Mouse (Mus musculus): ENCODE measurements around the gene Nrn1.

Gene Nrn1

DNA sequence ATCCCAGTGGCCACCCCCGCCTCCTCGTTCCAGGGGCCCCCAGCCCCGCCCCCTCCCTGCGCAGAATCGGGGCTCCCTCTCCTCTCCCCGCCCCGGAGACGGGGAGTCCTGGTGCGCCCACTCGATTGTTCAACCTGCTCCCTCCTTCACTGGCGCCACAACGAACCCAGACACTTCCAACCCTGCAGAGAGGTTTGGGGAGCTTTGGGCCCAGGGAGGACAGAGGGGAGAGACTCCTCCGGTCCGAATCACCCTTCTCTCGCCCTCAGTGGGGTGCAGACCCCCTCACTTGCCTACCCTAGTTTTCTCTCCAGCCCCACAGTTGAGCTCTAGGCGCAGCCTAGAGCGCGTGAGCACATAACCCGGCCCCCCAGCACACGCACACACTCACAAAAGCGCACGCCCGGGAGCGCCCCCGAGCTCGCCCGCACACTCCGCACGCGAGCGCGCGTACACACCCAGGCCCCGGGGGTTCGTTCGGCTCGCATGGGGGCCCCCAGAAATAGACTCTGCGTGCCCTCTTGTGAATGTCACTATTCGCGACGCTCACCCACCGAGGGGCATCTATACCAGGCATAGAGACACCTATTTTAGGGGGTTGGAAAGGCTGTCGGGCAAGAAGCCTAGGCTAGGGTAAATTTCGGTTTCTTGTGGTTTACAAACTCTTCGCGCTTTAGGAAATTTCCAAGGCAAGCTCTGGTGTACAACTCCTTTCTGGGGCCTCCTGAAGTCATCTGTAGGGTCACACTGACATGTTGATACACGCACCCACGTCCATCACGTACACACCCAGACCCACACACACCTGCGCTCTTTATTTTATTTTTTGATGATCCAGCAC is at the start of gene Nrn1:
Gene Nrn1, minus strand, starts transcription at position 401 of the 841 bp plus-strand sequence.
- no peak for DNase-seq

DNA sequence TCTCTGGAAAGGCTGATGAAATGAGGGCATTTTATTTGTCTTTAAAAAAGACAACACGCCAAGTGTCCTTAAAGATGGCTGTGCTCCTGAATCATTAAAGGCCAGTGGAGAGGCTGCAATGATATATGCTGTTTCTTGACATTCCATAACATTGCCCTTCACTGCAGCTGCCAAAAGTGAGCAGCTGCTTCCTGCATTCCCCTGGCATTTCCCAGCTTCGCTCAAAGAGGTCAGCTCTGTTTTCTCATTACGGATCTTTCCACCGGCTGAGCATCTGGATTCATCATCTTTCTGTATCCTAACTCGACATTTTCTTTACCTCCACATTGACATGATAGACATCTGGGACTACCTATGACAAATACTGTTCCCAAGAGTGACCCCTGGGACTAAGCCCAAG is 44.7 kb upstream of the Nrn1 start:
- no peak for DNase-seq

DNA sequence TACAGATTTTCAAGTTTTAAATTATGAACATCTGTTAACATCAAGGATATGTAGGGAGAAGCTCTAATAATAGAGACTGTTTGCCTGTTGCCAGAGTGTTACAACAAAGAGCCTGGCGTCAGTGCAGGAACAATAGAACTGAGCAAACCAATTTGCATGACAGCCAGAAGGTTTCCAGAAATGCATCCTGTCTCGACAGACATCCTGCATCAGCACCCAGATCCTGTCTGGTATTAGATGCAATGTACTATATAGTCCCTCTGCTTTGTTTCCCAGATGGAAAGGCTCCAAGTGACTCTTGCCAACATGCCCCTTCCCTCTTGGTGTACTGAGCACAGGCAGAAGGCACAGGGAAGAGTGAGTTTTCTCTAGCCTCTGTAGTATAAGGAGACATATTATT is 31.9 kb upstream of the Nrn1 start:
- DNase-seq = no peak

DNA sequence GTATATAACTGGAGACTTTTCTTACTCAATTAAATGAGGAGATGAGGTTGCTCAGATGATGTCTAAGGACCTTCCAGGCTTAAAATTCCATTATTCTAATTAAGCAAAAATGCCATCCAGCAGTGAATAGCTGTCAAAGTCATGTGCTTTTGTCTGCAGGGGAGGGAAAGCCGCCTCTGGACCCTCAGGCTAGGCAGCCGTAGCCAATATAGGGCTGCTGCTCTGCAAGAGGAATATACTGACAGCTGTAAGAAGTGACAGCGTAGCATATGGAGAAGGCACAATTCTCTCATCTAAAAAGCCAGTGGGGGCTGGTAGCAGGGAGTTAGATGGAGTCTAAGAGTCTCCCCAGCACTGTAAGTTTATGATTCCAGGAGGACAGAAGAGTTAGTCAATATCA is 16.9 kb upstream of the Nrn1 start:
- DNase-seq = no peak

DNA sequence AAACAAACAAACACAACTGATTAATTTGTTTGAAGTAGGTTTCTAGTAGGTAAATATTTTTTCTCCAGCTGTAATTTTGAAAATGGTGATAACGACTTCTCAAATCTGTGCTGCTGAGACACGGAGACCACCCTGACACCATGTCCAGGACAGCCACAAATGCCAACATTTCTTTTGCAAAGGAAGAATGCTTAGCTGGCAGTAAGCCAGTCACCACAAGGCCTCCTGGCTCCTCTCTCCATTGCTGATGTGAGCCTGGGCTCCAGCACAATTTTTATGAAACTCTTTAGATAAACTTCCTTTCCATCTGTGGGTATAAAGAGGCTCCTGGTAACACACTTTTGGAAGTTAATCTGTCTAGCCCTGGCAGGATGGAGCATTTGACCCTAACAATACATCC is 15.1 kb upstream of the Nrn1 start:
- no peak for DNase-seq

DNA sequence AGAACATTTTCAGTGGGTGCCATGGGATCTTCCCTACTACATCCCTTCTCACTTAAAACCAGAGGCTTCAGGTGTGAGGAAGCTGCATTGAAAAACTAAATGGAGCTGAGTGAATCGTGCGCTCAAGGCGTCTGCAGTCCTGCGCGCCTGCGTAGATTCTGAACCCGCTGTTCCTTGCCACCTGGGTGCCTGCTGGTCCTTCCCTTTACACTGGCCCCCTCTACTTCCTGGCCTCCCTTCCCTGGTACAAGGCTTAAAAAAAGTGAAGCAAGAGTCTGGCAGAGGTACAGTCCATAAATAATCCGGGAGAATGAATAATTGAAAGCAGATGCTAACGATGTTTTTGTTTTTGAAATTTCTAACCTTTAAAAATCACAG is 1.7 kb upstream of the Nrn1 start:
- no peak for DNase-seq

DNA sequence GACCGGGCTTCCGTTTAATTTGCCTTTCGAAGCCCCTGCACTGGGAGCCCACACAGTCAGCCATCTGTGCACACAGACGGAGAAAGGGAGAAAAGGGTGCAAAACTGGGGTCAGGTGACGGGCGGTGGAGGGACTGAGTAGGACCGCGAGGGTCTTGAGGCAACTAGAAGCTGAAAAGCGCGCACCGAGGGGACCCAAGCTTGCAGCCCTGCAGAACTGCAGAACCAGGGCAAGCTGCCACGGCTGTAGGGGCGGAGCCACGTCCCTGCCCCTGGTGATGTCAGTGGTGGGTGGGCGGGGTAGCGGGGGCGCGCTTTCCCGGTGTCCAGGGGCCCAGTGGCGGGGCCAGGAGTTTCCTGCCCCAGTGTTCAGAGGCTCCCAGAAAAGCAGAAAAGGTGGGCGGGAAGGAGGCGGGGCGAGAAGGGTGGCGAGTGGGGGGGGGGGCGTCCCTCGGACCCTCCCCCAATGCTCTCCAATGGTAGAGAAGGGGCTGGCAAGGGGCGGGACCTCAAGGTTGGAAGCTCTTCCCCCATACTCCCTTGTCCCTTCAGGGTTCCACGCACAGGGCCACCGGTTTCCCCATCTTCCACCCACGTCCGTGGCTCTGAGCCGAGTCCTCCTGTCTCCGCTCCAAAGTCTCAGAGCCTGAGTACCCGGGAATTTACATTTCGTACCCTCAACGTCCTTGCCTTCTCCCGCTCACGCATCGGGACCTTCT is 1.1 kb upstream of the Nrn1 start:
- no peak for DNase-seq

DNA sequence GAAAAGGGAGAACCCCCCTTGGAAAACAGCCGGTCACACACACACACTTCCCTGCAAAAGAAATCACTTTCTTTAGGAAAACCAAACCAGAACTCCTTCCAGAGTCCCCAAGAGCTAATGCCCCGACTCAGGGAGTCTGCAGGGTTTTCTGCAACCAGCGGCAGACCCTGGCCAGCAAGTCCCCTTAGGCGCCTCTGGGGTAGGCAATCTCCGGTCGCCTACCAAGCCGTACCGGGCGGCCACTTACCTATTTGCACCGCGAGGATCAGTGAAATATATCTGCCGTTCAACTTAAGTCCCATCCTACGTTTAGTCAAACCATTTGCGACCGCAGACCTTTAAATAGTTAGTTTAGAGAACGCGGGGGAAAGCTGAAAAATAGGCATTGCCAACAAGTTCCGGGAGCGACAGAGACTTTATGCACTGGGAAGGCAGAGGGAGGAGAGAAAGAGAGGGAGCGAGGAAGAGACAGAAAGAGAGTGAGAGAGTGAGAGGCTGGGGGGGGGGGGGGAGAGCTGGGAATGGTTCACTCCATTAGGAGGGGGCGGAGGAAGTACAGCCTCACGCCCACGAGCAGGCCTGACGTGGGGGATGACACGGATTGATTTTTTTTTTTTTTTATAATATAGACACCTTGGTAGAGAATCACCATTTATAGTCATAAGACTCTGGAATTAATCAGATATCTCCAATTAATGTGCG is 791 bp downstream of the Nrn1 start:
- no peak for DNase-seq

DNA sequence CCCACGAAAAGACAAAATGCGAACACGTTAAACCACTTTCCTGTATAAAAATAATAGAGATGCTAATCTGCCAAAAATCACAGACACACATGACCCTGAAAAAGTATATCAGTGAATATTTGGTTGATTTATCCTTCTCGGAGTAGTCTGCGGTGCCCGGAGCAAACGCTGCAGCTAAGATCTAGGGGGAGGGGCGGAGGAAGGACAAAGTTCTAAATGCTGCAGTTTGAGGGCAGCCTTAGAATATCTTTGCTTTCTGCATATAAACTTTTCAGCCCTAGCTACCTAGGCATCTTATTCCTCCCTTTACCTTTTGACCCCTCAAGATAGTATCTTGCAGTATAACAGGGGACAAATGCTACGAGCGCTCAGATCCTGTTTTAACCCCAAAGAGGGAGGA is 1.4 kb downstream of the Nrn1 start:
- DNase-seq = peak; percentile 21 to 32

DNA sequence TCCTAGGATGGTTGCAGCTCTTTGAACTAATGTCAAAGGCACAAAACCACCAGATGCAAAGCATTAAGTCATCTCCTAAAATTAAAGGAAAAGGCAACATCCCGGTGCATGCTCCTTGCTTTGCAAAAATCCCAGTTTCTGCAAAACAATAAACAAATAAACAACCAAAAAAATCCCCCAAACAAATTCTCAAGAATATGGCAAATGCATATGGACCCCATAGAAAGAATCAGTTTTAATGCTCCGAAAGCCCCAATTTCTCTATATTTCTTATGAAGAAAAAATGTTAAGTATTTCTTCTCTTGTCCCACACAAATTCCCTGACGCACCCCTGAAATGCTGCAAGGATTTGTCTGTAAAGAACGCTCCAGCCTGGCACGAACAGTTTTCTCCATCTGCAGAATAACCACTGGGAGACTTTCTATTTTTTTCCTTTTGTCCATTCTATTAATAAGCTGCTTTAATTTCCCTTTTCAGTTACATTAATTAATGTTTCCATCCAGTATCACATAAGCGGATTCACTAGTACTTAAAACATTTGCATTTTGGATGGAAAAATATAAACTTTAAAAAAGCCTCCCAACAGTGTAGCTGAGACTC is 1.9 kb downstream of the Nrn1 start:
- DNase-seq = no peak

DNA sequence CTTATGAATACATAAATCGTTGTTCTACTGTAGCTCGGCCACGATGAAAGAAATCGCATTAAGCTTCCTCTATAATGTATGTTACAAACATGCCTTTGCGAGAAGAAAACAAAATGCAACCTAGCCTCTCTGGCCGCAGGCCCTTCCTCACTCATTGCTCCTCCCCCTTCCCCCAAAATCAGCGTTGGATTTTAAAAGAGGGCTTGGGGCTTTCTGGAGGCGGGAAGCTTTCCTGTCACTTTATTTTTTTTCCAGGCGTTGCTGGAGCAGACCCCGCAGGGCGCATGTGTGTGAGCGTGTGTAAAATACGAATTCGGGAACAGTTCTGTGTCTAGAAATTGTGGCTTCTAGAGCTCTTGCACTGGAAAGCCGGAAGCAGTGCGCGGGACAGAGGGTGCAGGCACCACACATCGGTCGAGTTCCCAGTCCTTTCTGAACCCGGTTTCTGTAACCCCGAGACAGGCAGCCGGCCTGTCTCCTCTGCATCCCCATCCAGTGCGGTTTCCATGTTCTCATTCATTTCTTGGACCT is 2.9 kb downstream of the Nrn1 start:
- DNase-seq = peak in 1 of 2 experiments; percentile 31

DNA sequence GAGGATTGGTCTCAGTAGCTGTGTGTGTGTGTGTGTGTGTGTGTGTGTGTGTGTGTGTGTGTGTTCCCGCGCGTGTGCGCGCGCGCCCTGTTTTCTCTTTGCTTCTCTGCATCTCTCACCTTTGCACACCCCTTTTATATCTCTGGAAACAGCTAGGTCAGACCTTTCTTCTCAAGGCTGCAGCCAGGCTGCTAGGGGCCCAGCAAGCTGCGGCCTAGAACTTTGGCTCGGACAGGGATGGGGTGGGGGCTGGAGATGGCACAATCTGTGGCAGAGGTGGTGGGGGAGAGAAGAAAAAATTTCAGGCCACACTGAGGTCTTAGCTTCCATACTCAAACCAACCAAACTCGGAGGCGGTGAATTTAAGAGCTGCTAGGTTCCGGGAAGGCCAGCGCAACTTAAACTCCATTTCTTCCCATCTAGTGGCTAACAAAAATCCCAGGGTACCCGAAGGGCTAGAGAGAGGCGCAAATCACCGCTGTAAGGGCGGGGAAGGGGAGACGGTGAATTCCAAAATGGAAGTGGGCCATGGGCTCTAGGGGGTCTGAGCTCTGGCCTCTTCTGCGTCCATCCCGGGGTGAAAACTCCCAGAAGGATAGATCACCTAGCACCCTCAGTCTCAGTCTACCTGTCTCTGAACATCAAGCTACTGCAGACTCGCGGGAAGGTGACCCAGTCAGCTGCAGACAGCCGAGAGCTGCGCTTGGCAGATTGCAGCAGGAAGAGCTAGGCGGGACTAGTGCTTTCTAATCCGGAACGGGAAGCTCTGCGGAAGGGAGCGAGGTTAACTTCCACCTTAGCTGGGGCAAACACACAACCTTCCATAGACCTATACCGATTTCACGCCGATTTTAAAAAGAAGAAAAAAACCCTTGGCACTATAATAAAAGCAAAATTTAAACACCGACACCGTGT is 3.7 kb downstream of the Nrn1 start:
- DNase-seq = peak; percentile 38 to 48

DNA sequence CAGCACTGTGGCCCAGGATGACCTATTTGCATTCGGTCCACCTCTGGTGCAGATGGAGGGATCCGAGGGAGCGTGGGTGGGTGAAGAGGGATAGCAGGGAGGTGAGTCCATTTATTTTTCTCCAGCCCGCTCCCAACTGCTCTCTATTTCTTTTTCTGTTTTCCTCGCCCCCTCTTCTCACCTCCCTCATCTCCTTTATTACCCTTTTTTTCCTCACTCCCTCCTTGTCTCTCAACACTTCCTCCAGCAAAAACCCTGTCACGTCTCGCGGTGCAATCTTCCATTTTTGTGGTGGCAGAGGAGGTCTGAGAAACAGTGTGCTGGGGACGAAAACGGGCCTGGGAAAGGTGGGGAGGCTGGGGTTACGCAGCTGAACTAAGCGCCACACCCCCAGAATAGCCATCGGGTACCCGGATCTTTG is 4.6 kb downstream of the Nrn1 start:
- no peak for DNase-seq

DNA sequence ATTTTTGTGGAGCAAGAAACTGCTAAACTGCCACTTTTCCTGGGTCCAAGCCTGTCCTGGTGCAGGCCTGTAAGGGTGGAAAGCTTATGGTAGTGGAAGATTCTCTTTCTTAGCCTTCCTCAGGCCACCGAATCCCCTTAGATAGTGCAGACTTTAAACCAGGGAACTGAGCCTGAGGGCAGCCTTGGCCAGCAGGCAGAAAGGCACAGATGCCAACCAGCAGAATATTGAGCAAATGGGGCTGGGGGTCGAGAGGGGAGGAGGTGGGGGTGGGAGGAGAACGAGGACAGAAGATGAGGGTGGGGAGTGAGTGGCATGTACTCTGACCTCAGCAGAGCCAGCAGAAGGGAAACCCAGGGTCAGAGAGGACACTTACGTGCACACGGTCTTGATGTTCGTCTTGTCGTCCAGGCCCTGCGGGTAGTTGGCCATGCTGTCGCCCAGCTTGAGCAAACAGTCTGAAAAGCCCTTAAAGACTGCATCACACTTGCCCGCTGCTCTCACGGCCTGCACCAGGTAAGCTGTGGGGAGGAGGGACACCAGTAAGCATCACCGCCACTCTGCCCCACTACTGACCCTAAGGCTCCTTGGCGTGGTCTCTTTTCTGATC is 5.1 kb downstream of the Nrn1 start:
- DNase-seq = no peak

DNA sequence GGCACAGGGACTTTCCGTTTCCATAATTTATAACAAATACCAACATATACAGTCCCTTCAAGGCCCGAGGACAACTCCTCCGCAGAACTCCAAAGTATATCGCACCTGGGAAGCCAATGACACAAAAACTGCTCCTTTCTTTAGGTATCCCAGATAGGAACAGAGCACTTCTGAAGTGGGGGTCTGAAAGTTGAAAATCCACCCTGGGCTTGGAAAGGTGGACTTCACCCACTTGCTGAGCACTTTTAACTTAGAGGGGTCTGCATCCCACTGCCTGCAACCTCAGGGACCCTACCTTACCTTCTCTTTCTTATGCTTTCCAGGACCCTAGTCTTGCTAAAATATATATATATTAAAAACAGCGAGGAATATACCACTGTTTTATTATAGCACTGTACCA is 6.4 kb downstream of the Nrn1 start:
- no peak for DNase-seq

DNA sequence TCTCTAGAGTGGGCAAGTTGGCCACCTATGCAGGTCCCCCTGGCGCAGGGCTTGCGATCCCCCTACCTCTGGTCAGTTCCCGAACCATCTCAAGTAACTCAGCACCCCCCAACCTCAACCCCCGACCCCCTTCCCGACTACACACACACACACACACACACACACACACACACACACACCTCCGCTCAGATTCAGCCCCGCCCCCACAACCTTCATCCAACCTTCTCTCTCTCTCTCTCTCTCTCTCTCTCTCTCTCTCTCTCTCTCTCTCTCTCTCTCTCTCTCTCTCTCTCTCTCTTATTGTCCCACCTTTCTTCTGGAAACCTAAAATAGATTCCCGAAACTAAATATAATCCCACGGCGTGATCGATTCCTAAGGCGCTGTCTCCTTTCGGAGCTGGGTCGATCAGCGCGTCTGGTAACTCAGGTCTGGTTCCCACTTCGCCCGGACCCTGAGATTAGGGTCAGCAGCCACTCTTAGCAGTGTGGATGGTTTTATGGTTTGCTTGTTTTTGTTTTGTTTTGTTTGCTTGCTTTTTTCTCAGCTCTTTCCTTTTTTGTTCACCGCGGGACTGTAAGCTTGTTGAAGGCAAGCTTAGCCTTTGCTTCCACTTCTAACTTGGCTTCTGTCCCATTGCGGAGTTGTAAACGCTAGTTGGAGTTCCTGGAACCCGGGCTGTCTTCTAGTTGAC is 7.0 kb downstream of the Nrn1 start:
- no peak for DNase-seq

DNA sequence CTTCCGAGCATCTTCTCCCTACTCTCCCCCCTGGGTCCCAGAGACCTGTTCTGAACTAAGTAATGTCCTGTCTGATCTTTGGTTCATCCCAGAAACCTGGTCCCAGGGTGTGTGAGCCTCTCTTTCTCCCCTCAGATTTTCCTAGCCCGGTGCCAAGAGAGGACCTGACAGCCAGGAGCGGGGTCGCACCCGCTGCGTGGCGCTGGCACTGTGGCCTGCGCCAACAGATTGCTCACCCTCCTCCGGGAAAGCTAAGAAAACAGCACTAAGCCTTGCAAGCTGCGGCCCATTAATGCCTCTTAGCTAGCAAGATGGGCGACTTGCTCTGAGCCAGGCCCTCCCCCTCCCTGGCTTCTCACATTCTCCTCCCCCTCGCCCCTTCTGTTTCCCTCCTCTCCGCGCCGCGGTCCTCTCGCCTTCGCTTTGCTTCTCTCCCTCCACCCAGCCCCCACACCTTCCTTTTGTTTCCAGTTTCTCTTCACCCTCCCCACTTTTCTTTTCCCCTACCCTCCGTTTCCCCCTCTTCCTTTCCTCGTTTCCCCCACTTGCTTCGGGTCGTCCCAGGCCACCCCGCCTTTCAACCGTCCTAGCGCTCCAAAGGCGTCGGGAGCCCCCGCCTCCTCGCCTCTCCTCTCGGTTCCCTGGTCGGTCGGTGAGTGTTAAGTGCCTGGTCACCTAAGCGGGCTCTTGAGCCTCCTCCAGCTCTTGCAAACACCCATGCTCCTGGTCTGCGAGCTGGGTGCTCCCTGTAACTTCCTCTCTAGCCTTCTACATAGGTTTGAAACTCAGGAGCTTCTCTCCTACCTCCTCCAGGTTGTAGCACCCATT is 7.8 kb downstream of the Nrn1 start:
- DNase-seq = no peak

DNA sequence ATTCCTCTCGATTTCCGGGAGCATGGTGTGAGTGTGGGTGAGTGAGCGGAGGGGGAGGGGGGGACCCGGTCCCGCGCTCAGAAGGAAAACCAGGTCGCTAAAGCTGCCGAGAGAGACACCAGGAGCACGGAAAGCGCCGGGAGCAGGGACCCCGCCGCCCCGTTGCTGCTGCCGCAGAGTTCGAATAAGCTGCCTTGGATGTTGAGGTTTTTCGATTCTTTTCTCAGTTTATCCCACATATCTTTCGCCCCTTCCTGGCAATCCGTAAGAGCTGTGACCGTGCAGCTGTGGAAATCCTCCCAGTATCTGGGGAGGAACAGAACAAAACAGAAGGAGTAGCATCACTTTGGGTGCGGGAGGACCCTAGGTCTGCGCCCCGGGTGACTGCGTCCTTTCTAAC is 8.4 kb downstream of the Nrn1 start:
- DNase-seq = no peak

DNA sequence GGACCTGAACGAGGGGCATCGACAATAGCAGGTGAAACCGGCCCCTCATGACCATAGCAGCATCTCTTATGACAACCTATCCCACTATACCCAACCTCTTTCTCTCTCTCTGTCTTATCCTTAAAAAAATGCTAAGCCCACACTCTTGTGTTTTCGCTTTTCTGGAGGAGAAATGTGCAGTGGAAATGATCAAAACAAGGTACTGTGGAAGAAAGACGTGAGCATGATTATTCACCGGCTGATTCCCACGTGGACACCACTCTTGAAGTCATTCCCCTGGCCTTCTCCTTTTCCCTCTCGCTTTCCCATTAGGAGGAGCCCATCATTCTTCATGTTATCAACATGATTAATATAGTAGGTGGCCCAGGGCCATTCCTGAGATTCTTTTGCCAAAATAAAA is 9.1 kb downstream of the Nrn1 start:
- peak in 1 of 2 experiments; percentile 2 for DNase-seq
